Mouse (Mus musculus): ENCODE measurements around the gene Avpr1a.

Gene Avpr1a

GRCm38 (mm10) chr10:122447861-122448716 is at the start of gene Avpr1a:
TSS of gene Avpr1a (plus strand) at chr10:122448499.
- peak; percentile 31 for ATAC-seq (ENCODE audit: low TSS enrichment)

GRCm38 (mm10) chr10:122402270-122402669 is 46.0 kb upstream of the Avpr1a start:
- no peak for ATAC-seq (ENCODE audit: low TSS enrichment)

DNA sequence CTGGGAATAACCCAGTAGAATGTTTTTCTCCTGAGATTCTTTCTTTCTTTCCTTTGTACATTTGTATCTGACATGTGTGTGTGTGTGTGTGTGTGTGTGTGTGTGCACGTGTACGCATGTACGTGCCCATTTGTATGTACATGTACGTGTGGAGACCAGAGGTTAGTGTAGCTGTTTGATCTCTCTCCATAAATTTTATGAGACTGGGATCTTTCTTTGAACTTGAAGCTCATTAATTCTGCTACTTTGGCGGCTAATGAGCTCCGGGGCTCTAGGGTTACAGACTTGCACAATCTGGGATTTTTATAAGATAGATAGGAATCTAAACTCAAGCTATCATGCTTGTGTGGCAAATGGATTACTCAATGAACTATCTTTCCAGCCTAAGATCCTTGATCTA is 42.0 kb upstream of the Avpr1a start:
- no peak for ATAC-seq (ENCODE audit: low TSS enrichment)

DNA sequence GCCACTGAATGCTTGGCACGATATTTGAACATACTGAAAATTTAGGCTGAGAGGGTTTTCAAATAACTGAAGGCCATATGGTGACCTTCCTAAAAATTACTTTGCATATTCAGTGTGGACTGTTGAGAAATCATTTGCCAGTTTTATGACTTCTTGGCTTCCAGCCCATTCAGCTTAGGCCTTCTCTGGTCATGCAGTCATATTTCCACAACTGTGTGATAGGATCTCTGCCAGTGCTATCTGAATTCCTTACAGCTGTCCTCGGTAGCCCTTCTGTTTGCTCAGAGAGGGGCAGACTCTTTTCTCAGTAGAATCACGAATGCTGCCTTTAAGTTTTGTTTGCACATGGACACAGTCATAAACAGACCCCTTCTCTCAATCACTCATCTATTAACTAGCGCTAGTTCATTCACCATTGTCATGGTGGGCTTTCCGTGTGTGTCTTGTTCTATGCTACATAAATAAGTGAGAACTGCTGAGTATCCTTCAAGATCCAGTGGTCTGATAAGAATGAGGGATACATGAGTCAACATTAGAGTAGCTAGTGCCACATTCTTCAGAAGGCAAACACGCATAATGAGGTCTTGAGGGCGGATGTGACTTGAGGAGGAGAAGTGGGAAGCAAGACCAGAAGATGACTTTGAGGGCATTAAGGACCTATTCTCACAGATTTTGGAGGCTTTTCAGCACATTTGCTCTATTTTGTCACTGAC is 39.4 kb upstream of the Avpr1a start:
- no peak for ATAC-seq (ENCODE audit: low TSS enrichment)

- ATAC-seq (ENCODE audit: low TSS enrichment) = no peak
Observed at GRCm38 (mm10) chr10:122410791-122411190, 37.5 kb upstream of the Avpr1a start.

DNA sequence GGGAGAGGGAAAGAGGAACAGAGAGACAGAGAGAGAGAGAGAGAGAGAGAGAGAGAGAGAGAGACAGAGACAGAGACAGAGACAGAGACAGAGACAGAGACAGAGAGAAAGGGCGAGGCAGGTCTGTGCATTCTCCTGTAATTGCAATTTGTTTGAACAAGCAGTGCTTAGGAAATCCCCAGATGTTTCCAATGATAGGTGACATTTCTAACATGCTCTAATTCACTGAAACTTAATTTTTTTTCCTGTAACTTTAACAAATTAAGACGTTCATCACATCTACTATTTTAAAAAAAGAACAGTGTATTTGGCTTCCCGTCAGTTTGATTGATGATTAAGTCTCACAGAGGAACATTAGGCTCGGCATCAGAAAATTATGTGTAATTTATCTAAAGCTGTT is 15.6 kb upstream of the Avpr1a start:
- ATAC-seq (ENCODE audit: low TSS enrichment) = no peak

GRCm38 (mm10) chr10:122447275-122447674 is 1.0 kb upstream of the Avpr1a start:
- peak; percentile 71; the same call in 1 of the 2 replicates for ATAC-seq (ENCODE audit: low TSS enrichment)

GRCm38 (mm10) chr10:122448717-122449611 is 665 bp downstream of the Avpr1a start:
- peak; percentile 62; the same call in 1 of the 2 replicates for ATAC-seq (ENCODE audit: low TSS enrichment)

GRCm38 (mm10) chr10:122449856-122450255 is 1.6 kb downstream of the Avpr1a start:
- ATAC-seq (ENCODE audit: low TSS enrichment) = no peak

DNA sequence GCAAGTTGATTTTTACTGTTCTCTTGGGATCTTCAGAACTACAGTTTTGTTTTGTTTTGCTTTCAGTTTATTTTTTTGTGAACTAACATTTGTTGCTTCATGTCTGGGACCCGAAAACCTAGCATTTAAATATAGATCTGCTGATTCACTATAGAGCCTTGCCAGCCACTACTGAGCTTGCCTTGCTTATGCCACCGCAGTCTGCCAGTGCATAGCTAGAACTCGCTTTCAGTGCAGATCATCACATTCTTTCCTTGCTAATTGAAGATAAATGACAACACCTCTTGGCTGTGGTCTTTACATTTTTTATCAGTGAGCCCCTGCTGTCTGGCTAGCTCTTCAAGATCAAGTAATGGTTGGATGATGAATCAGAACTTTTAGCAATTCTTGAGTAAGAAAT is 5.2 kb downstream of the Avpr1a start:
- ATAC-seq (ENCODE audit: low TSS enrichment) = peak; percentile 76

GRCm38 (mm10) chr10:122455793-122456192 is 7.5 kb downstream of the Avpr1a start:
- ATAC-seq (ENCODE audit: low TSS enrichment) = no peak

DNA sequence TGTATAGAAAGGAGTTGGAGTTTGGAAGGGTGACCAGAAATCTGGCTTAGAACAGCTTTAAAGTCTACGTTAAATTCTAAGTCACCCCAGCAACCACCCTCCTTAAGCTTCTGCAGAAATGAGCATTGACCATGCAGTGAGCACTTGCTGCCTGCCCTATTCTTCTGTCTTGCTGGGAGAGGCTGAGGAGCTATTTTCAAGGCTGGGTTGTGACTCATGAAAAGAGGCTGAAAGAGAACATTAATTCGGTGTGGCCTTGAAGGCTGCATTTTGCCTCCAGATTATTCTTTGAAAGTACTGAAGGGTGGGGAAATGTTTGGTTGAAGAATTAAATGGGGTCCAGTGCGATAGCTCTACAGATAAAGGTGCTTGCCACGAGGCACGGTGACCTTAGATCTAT is 28.5 kb downstream of the Avpr1a start:
- no peak for ATAC-seq (ENCODE audit: low TSS enrichment)

GRCm38 (mm10) chr10:122498551-122498950 is 50.3 kb downstream of the Avpr1a start:
- no peak for ATAC-seq (ENCODE audit: low TSS enrichment)

- no peak for ATAC-seq (ENCODE audit: low TSS enrichment)
Observed at GRCm38 (mm10) chr10:122499306-122499705, 51.0 kb downstream of the Avpr1a start.

Measured in frontal cortex, adult (tissue).